Mouse (Mus musculus) embryonic facial prominence, embryonic 14.5 days (tissue): ENCODE data around the gene Gm42791. TPM values are rescaled to one million over a fixed set of nuclear protein-coding genes. Genes with fewer than 3 reads are reported as not detected.

Experiments used
- ATAC-seq: fragments of 200-750 bp; cut with Nextera tagmentation; 2 replicates; pipeline ENCODE4 v1.8.0; 2017; ENCODE audit warnings: low read depth, moderate number of reproducible peaks, moderate TSS enrichment
- DNase-seq: peaks from one replicate; pipeline ENCODE4 v3.0.0-alpha.2; 2015; ENCODE audit warnings: low spot score
- H3K27ac ChIP-seq: fragments of 300-500 bp; sonication (generic); replicated peaks from 2 replicates; pipeline ENCODE4 v1.5.1; 2014; ENCODE audit warnings: low read depth, mild to moderate bottlenecking, low read length, moderate library complexity
- H3K27me3 ChIP-seq: fragments of 300-500 bp; sonication (generic); replicated peaks from 2 replicates; pipeline ENCODE4 v1.6.1; 2014; ENCODE audit warnings: low read length; ENCODE audit not compliant: control insufficient read depth, insufficient read depth
- H3K36me3 ChIP-seq: fragments of 300-500 bp; sonication (generic); 2 replicates; pipeline ENCODE4 v1.6.1; 2014; ENCODE audit warnings: low read length, mixed read lengths; ENCODE audit not compliant: control insufficient read depth, insufficient read depth
- H3K4me1 ChIP-seq: fragments of 300-500 bp; sonication (generic); 2 replicates; pipeline ENCODE4 v1.6.1; 2014; ENCODE audit warnings: antibody characterized with exemption, low read length; ENCODE audit not compliant: control insufficient read depth, insufficient read depth
- H3K4me2 ChIP-seq: fragments of 300-500 bp; sonication (generic); 2 replicates; pipeline ENCODE4 v1.6.1; 2014; ENCODE audit warnings: low read depth, mild to moderate bottlenecking, low read length, moderate library complexity, mixed read lengths
- H3K4me3 ChIP-seq: fragments of 300-500 bp; sonication (generic); 2 replicates; pipeline ENCODE4 v1.5.1; 2014; ENCODE audit warnings: low read depth, mild to moderate bottlenecking, low read length
- H3K9ac ChIP-seq: fragments of 300-500 bp; sonication (generic); 2 replicates; pipeline ENCODE4 v1.6.1; 2014; ENCODE audit warnings: low read depth, mild to moderate bottlenecking, low read length, moderate library complexity, mixed read lengths
- H3K9me3 ChIP-seq: fragments of 300-500 bp; sonication (generic); 2 replicates; pipeline ENCODE4 v1.6.1; 2016; ENCODE audit warnings: low read length; ENCODE audit not compliant: control insufficient read depth
- WGBS: fragments of 180-500 bp; shearing (Covaris S2); extraction: QIAGEN DNeasy Blood & Tissue Kit; methylation state at CpG from one replicate; pipeline ENCODE4 v1.1.7; 2014; 5-methylcytosine and 5-hydroxymethylcytosine counted together
- polyA plus RNA-seq: library from polyadenylated mRNA; unstranded; fragments of >200 nt; fragmentation: Nextera tagmentation; extraction: Ambion mirVana; gene quantifications from 2 replicates; pipeline ENCODE4 v1.2.1, GENCODE M21; 2014

Gene Gm42791
- polyA plus RNA-seq, 1 experiment from 2014 or later, result 2.2 TPM

GRCm38 (mm10) chr5:148959068-148959990 lies 35.6 kb downstream of the Gm42791 start:
- no peaks in the 10 kb centered on the region for H3K36me3 ChIP-seq
- 2% methylated on average over 29 of the region's 39 CpGs for WGBS
- peaks cover 16% of the 10 kb centered on the region for H3K4me1 ChIP-seq
- H3K4me2 ChIP-seq, result peak overlapping the region; percentile 80
- ATAC-seq (peak; percentile 66), DNase-seq (peak; percentile 63)
- no peaks in the 10 kb centered on the region for H3K27me3 ChIP-seq
- H3K4me3 ChIP-seq, result peak overlapping the region; percentile 37
- H3K9ac ChIP-seq, result peak overlapping the region; percentile 45
- H3K27ac ChIP-seq, result no peak overlapping the region
- no peaks in the 10 kb centered on the region for H3K9me3 ChIP-seq

- DNase-seq (no peak), ATAC-seq (no peak)
- H3K4me1 ChIP-seq, result peaks cover 13% of the 10 kb centered on the region
- no peak overlapping the region for H3K9ac ChIP-seq
- H3K27me3 ChIP-seq, result no peaks in the 10 kb centered on the region
- H3K27ac ChIP-seq, result no peak overlapping the region
- no peak overlapping the region for H3K4me3 ChIP-seq
- H3K9me3 ChIP-seq, result no peaks in the 10 kb centered on the region
- H3K36me3 ChIP-seq, result no peaks in the 10 kb centered on the region
- H3K4me2 ChIP-seq, result no peak overlapping the region
- WGBS, result 43% methylated on average over 9 of the region's 9 CpGs
Observed at GRCm38 (mm10) chr5:148958355-148958754, 36.6 kb downstream of the Gm42791 start.

DNA sequence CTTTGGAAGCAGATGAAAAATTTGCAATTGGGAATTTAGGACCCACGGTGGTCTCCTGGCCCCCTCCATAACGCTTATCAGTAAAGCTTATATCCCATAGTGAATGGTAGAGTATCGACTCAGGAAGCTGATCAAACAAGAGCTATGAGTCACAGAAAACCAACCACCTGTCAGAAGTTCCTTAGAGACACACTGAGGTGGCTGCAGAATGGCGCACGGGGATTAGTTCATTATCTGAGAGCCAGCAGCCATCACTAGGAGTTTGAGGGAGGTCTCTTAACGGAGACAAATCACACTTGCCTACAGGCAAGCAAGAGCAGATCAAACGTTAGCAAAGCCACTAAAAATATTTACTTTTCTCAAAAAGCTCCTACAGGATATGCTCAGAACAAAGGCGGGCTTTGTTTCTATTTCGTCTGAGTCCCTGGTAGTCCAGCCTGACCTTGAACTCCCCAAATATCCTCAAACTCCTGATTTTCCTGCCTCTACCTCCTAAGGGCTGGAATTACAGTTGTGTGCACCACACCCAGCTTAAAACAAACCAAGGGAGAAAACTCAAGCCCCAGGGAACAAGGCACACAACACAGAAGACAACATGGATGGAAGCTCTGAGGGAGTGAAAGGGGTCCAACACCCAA lies 37.9 kb downstream of the Gm42791 start:
- Histone ChIP-seq H3K9me3 (0 out of 2 replicates have a peak, but pooled peaks cover 3% of the 10 kb centered on the region), H3K4me2 (no peak overlapping the region), H3K27ac (no peak overlapping the region), H3K9ac (no peak overlapping the region), H3K36me3 (no peaks in the 10 kb centered on the region), H3K4me3 (no peak overlapping the region), H3K4me1 (peaks cover 13% of the 10 kb centered on the region), H3K27me3 (no peaks in the 10 kb centered on the region)
- DNase-seq (no peak), ATAC-seq (no peak)
- WGBS, result 42% methylated on average over 9 of the region's 9 CpGs

DNA sequence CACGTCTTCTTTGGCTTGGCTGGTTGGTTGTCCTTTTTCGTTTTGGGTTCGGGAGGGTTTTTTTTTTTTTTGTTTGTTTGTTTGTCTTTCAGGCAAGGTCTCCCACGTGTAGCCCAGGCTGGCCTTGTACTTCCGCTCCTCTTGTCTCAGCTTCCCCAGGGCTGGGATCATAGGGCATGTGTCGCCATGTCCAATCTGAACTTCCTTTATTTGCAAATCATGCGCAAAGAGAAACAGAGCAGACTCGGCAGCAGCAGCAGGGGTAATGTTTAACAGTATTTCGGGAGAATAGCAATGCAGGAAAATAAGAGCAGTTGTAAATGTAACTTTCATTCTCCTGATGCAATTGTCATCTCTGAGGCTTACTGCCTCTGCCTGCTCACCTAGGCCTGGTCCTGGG lies 38.9 kb downstream of the Gm42791 start:
- no peak for ATAC-seq
- Histone ChIP-seq H3K4me1 (peaks cover 13% of the 10 kb centered on the region), H3K9me3 (0 out of 2 replicates have a peak, but pooled peaks cover 3% of the 10 kb centered on the region), H3K4me2 (no peak overlapping the region), H3K27ac (no peak overlapping the region), H3K9ac (no peak overlapping the region), H3K36me3 (no peaks in the 10 kb centered on the region), H3K27me3 (no peaks in the 10 kb centered on the region), H3K4me3 (no peak overlapping the region)
- DNase-seq, result no peak
- 80% methylated on average over 9 of the region's 9 CpGs for WGBS

DNA sequence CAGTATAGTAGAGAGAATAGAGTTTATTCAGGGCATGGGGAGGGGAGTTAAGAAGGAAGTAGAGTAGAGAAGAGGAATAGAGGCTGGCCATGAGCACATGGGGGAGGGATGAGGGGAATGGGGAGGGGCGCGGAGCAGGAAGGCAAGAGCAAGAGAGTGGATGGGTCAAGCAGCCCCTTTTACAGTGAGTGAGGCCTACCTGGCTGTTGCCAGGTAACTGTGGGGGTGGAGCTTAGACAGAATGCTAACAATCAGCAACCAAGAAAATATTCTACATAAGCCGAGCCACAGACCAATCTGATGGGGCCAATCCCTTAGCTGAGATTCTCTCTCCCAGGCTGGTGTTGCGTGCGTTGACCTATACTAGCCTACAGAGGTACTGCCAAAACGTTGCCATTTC lies 39.4 kb downstream of the Gm42791 start:
- Histone ChIP-seq H3K4me2 (no peak overlapping the region), H3K27me3 (no peaks in the 10 kb centered on the region), H3K36me3 (no peaks in the 10 kb centered on the region), H3K9me3 (0 out of 2 replicates have a peak, but pooled peaks cover 3% of the 10 kb centered on the region), H3K4me3 (no peak overlapping the region), H3K4me1 (peaks cover 13% of the 10 kb centered on the region), H3K27ac (no peak overlapping the region), H3K9ac (no peak overlapping the region)
- DNase-seq (no peak), ATAC-seq (no peak)
- WGBS, result 87% methylated on average over 6 of the region's 6 CpGs

- H3K27ac ChIP-seq, result no peak overlapping the region
- H3K4me3 ChIP-seq, result no peak overlapping the region
- no peaks in the 10 kb centered on the region for H3K27me3 ChIP-seq
- H3K4me1 ChIP-seq, result peaks cover 14% of the 10 kb centered on the region; the same call in 1 of the 2 replicates
- H3K36me3 ChIP-seq, result no peaks in the 10 kb centered on the region
- H3K9me3 ChIP-seq, result 0 out of 2 replicates have a peak, but pooled peaks cover 3% of the 10 kb centered on the region
- no peak for DNase-seq
- WGBS, result 69% methylated on average over 22 of the region's 22 CpGs
- ATAC-seq, result no peak
- H3K9ac ChIP-seq, result no peak overlapping the region
- no peak overlapping the region for H3K4me2 ChIP-seq
Observed at GRCm38 (mm10) chr5:148954314-148955060, 40.5 kb downstream of the Gm42791 start.

- Histone ChIP-seq H3K4me1 (peaks cover 12% of the 10 kb centered on the region; the same call in 1 of the 2 replicates), H3K9me3 (0 out of 2 replicates have a peak, but pooled peaks cover 3% of the 10 kb centered on the region)
Observed at GRCm38 (mm10) chr5:148953098-148953497, 41.8 kb downstream of the Gm42791 start.

DNA sequence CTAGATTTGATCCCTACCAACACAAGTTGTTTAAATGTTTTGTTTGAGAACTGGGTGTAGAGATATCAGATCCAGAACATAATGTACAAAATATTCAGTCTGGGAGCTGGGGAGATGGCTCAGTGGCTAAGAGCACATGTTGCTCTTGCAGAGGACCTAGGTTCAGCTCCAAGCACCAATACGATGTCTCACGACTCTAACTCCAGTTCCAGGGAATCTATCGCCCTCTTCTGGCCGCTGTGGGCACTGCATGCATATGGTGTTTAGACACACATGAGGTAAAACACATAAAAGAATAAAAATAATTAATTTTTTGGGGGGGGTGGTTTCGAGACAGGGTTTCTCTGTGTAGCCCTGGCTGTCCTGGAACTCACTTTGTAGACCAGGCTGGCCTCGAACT lies 42.5 kb downstream of the Gm42791 start:
- no peak overlapping the region for H3K4me2 ChIP-seq
- H3K9ac ChIP-seq, result no peak overlapping the region
- ATAC-seq (no peak), DNase-seq (no peak)
- H3K4me1 ChIP-seq, result peaks cover 12% of the 10 kb centered on the region; the same call in 1 of the 2 replicates
- 57% methylated on average over 6 of the region's 6 CpGs for WGBS
- H3K4me3 ChIP-seq, result no peak overlapping the region
- no peak overlapping the region for H3K27ac ChIP-seq
- H3K36me3 ChIP-seq, result no peaks in the 10 kb centered on the region
- 0 out of 2 replicates have a peak, but pooled peaks cover 3% of the 10 kb centered on the region for H3K9me3 ChIP-seq
- no peaks in the 10 kb centered on the region for H3K27me3 ChIP-seq

More at GRCm38 (mm10) chr5:148953098-148953497, 41.8 kb downstream of the Gm42791 start:
- DNase-seq (no peak), ATAC-seq (no peak)
- 68% methylated on average over 5 of the region's 5 CpGs for WGBS
- Histone ChIP-seq H3K27me3 (no peaks in the 10 kb centered on the region), H3K4me3 (no peak overlapping the region), H3K27ac (no peak overlapping the region), H3K4me2 (no peak overlapping the region), H3K36me3 (no peaks in the 10 kb centered on the region), H3K9ac (no peak overlapping the region)
